Mouse (Mus musculus): ENCODE measurements around the gene Abca8a.

The Abca8a gene

GRCm38 (mm10) chr11:110095858-110096257 lies at the start of gene Abca8a:
TSS of gene Abca8a (minus strand) at chr11:110095978.
- no peak for DNase-seq (ENCODE audit: low read depth, low spot score)

- no peak for DNase-seq (ENCODE audit: low read depth, low spot score)
Measured at GRCm38 (mm10) chr11:110145421-110145820, 49.6 kb upstream of the Abca8a start.

- DNase-seq (ENCODE audit: low read depth, low spot score): no peak
Measured at GRCm38 (mm10) chr11:110130760-110131159, 35.0 kb upstream of the Abca8a start.

- no peak for DNase-seq (ENCODE audit: low read depth, low spot score)
Measured at GRCm38 (mm10) chr11:110111137-110111536, 15.4 kb upstream of the Abca8a start.

- no peak for DNase-seq (ENCODE audit: low read depth, low spot score)
Measured at GRCm38 (mm10) chr11:110101437-110101836, 5.7 kb upstream of the Abca8a start.

GRCm38 (mm10) chr11:110098901-110099300 lies 3.1 kb upstream of the Abca8a start:
- DNase-seq (ENCODE audit: low read depth, low spot score): no peak

- DNase-seq (ENCODE audit: low read depth, low spot score): no peak
Measured at GRCm38 (mm10) chr11:110097465-110097864, 1.7 kb upstream of the Abca8a start.

GRCm38 (mm10) chr11:110094846-110095380 lies 865 bp downstream of the Abca8a start:
- no peak for DNase-seq (ENCODE audit: low read depth, low spot score)

GRCm38 (mm10) chr11:110094236-110094635 lies 1.5 kb downstream of the Abca8a start:
- DNase-seq (ENCODE audit: low read depth, low spot score): no peak

- no peak for DNase-seq (ENCODE audit: low read depth, low spot score)
Measured at GRCm38 (mm10) chr11:110091328-110091727, 4.5 kb downstream of the Abca8a start.

- no peak for DNase-seq (ENCODE audit: low read depth, low spot score)
Measured at GRCm38 (mm10) chr11:110072158-110072557, 23.6 kb downstream of the Abca8a start.

GRCm38 (mm10) chr11:110061032-110061431 lies 34.7 kb downstream of the Abca8a start:
- no peak for DNase-seq (ENCODE audit: low read depth, low spot score)

- no peak for DNase-seq (ENCODE audit: low read depth, low spot score)
Measured at GRCm38 (mm10) chr11:110060127-110060526, 35.7 kb downstream of the Abca8a start.

- peak; percentile 17 for DNase-seq (ENCODE audit: low read depth, low spot score)
Measured at GRCm38 (mm10) chr11:110053681-110054080, 42.1 kb downstream of the Abca8a start.

GRCm38 (mm10) chr11:110037795-110038194 lies 58.0 kb downstream of the Abca8a start:
- no peak for DNase-seq (ENCODE audit: low read depth, low spot score)

GRCm38 (mm10) chr11:110028913-110029695 lies 66.7 kb downstream of the Abca8a start:
- no peak for DNase-seq (ENCODE audit: low read depth, low spot score)

GRCm38 (mm10) chr11:110010836-110011546 lies 84.8 kb downstream of the Abca8a start:
- no peak for DNase-seq (ENCODE audit: low read depth, low spot score)

- DNase-seq (ENCODE audit: low read depth, low spot score): peak; percentile 84
Measured at GRCm38 (mm10) chr11:109995624-109996023, 100.2 kb downstream of the Abca8a start, which contains the start of gene Abca8b. TSS of gene Abca8b (minus strand) at chr11:109995845.

GRCm38 (mm10) chr11:109995013-109995412 lies 100.8 kb downstream of the Abca8a start:
- no peak for DNase-seq (ENCODE audit: low read depth, low spot score)

GRCm38 (mm10) chr11:109994014-109994413 lies 101.8 kb downstream of the Abca8a start:
- DNase-seq (ENCODE audit: low read depth, low spot score): no peak

GRCm38 (mm10) chr11:109991270-109991669 lies 104.5 kb downstream of the Abca8a start:
- no peak for DNase-seq (ENCODE audit: low read depth, low spot score)

GRCm38 (mm10) chr11:109990256-109990655 lies 105.5 kb downstream of the Abca8a start:
- DNase-seq (ENCODE audit: low read depth, low spot score): no peak

- no peak for DNase-seq (ENCODE audit: low read depth, low spot score)
Measured at GRCm38 (mm10) chr11:109988164-109988563, 107.6 kb downstream of the Abca8a start.
